Mouse (Mus musculus) brain, embryonic 14.5 days (tissue): ENCODE data around the gene Lrp4. TPM values are rescaled to one million over a fixed set of nuclear protein-coding genes. Genes with fewer than 3 reads are reported as not detected.
A peak's percentile ranks its signal among the peaks of the same experiment; 100 is the strongest.
"Not testable (repeated sequence)": the region's sequence is repeated elsewhere in the genome, so short reads cannot be mapped to it uniquely, and the experiment has no call there.

Source experiments
- DNase-seq: peaks from one replicate; pipeline ENCODE4 v3.0.0-alpha.2; 2011; ENCODE audit warnings: low read depth
- CTCF ChIP-seq: fragments of 200-500 bp; IDR thresholded peaks from 2 replicates; pipeline ENCODE4 v1.5.1; 2012; ENCODE audit warnings: inconsistent platforms, mild to moderate bottlenecking, moderate library complexity, borderline replicate concordance; ENCODE audit not compliant: insufficient read depth, insufficient read length; ENCODE audit errors: extremely low read depth
- POLR2A ChIP-seq: fragments of 200-500 bp; IDR thresholded peaks from 2 replicates; pipeline ENCODE4 v1.6.1; 2012; ENCODE audit warnings: mild to moderate bottlenecking, inconsistent platforms, borderline replicate concordance; ENCODE audit not compliant: poor library complexity, insufficient read depth, insufficient read length, severe bottlenecking; ENCODE audit errors: extremely low read depth
- polyA plus RNA-seq: library from polyadenylated mRNA; depleted of rRNA; stranded (reverse); fragments of >200 nt; gene quantifications from 2 replicates; pipeline ENCODE4 v1.2.3, GENCODE M21; 2012

Lrp4 gene
- polyA plus RNA-seq, 1 experiment, result 12.4 TPM

GRCm38 (mm10) chr2:91465934-91466333 lies 8.6 kb downstream of the Lrp4 start:
- DNase-seq, result no peak
- no peak for TF ChIP-seq POLR2A
- no peak for TF ChIP-seq CTCF

GRCm38 (mm10) chr2:91467613-91468012 lies 10.3 kb downstream of the Lrp4 start:
- TF ChIP-seq CTCF (no peak), POLR2A (no peak)
- DNase-seq, result peak; percentile 73

DNA sequence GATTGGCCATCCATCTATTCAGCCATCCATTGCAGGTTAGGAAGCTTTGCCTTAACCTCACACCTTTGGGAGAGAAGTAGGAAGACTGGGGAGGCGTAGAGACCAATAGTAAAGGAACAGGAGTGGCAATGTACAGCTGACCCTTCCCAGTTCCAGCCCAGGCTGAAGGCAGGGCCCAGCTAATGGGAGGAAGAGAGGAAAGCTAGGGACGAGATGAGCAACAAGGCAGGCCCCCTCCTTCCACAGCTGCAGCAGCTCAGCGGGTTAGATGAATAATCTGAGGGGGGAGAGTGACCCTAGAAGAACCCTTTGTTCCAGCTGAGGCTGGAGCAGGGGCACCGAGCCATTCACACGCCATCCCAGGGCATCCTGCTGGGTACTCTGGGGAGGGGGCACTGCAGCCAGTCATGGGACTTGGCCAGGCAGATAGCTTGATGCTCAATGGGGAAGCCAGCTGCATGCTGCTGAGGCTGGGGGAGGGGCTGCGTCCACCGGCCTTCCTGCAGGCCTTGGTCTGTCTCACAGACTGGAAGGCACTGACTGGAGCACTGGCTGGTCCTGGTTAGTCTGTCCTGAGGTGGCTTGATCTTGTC lies 12.8 kb downstream of the Lrp4 start:
- no peak for TF ChIP-seq CTCF
- TF ChIP-seq POLR2A, result no peak
- peak; percentile 65 for DNase-seq

DNA sequence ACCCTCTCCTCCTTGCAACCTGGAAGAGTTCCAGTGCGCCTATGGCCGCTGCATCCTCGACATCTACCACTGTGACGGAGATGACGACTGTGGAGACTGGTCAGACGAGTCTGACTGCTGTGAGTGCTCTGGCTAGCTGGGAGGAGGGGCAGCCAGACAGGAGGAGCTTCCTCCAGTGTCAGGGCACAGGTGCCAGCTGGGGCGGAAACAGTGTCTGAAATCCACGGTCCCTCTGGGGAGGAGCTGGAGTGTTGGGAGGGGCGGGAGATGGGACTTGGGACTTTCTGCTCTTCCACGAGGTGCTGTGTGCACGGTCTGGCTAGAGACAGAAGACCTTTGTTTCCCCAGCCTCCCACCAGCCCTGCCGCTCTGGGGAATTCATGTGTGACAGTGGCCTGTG lies 17.0 kb downstream of the Lrp4 start:
- DNase-seq, result no peak
- no peak for TF ChIP-seq CTCF
- TF ChIP-seq POLR2A, result no peak

DNA sequence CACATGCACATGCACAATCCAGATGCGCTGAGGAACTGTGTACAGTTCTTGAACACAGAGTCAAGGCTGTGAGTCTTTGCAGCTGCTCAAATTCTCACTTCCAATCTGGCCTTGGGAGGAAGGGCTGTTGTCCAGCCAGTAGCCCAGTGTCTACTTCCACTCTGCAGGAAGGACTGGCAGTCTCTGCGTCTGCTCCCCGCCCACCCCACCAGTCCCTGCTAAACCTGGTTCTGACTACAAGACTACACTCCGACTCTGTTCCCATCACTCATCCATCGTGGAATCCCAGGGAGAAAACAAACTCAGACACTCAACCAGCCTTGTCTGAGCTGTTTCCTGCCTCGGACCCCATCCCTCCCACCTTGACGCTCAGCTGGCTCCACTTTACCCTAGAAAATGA lies 18.5 kb downstream of the Lrp4 start:
- no peak for TF ChIP-seq POLR2A
- no peak for TF ChIP-seq CTCF
- no peak for DNase-seq

DNA sequence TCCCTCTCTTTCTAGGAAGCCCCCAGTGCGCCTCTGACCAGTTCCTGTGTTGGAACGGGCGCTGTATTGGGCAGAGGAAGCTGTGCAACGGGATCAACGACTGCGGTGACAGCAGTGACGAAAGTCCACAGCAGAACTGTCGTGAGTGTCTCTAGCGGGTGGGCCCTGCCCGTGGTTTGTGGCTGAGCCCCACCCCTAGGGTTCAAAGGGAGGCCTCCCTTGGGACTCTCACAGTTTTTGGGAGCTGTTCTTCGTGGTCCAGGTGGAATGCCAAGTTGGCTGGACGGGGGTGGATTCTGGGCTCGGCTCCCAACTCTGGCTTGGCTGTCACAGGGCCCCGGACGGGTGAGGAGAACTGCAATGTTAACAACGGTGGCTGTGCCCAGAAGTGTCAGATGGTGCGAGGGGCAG lies 18.9 kb downstream of the Lrp4 start:
- no peak for TF ChIP-seq CTCF
- no peak for TF ChIP-seq POLR2A

DNA sequence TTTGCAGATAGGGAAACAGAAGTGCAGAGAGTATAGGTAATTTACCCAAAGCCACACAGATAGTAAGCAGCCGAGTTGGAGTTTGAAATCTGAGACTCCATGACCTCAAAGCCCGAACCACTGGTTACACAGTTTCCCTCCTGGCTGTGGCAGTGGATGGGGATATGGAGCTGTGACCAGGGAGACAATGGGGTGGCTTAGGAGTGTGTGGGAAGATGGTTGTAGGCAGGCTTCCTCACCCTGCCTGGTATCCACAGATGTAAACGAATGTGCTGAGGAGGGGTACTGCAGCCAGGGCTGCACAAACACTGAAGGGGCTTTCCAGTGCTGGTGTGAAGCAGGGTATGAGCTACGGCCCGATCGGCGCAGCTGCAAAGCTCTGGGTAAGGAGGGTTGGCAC lies 19.5 kb downstream of the Lrp4 start:
- no peak for DNase-seq
- TF ChIP-seq CTCF, result no peak
- TF ChIP-seq POLR2A, result no peak

More for the DNA sequence above, 18.9 kb downstream of the Lrp4 start:
- no peak for DNase-seq

- peak; percentile 43 for DNase-seq
- no peak for TF ChIP-seq POLR2A
- TF ChIP-seq CTCF, result no peak
These were observed 23.1 kb downstream of the Lrp4 start for GRCm38 (mm10) chr2:91480399-91480801.

DNA sequence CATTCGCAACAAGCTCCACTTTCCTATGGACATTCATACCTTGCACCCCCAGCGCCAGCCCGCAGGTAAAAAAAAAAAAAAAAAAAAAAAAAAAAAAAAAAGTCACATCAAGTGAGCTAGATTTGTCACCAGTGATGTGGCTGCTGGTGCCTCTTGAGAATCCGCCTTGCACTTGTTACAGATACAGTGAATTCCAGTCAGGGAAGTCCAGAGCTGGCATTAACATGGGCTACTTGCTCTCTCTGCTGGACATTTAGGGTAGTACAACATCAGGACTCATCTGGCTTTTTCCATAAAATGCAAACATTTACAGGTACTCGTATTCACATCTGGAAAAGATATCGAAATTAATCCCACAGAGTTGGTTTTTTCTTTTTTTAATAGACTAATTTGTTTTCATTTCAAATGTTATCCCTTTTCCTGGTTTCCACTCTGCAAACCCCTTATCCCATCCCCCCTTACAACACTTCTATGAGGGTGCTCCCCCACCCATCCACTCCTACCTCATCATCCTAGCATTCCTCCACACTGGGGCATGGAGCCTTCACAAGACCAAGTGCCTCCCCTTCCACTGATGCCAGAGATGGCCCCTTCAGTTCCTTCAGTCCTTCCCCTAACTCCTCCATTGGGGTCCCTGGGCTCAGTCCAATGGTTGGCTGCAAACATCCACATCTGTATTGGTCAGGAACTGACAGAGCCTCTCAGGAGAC lies 23.6 kb downstream of the Lrp4 start:
- DNase-seq, result peak; percentile 91
- TF ChIP-seq CTCF, result peak; percentile 76; the same call in 1 of the 2 replicates
- TF ChIP-seq POLR2A, result no peak

DNA sequence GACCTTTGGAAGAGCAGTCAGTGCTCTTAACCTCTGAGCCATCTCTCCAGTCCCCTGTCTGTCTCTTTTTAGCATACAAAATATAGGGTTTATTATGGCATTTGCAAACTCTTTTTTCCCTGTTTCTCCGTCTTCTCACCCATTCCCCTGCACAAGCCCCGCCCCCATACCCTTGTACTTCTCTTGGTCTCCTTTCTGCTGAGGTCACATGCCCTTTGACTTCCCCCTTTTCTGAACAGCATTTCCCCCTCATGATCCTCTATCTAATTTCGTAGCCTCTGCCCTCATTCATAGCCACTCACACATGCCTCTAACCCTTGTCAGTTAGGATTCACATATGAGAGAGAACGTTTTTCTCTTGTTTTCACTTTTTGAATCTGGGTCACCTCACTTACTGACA lies 27.4 kb downstream of the Lrp4 start:
- TF ChIP-seq CTCF (no peak), POLR2A (no peak)
- no peak for DNase-seq

DNA sequence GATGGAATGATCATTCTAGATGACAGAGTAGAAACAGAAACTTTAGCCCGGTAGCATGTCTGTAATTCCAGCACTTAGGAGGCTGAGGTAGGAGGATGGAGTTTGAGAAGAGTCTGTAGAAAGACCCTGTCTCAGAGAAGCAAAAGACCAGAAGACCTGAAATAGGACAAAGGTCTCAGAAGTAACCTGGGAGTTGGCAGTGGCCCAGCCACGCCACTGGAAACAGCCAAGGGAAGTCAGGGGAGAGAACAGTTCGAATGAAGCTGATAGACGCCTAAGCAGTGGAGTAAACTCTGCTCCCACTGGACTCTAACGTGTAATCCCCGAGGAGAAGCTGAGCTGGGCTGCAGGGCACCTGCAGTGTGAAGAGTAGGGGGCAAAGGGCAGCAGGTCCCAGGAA lies 27.9 kb downstream of the Lrp4 start:
- TF ChIP-seq POLR2A, result no peak
- no peak for TF ChIP-seq CTCF
- no peak for DNase-seq

- not testable (repeated sequence) for DNase-seq
These were observed 30.0 kb downstream of the Lrp4 start for GRCm38 (mm10) chr2:91487295-91487694.
